Mouse (Mus musculus) embryonic facial prominence, embryonic 12.5 days (tissue): ENCODE measurements around the gene Zfp319. TPM values are rescaled to one million over a fixed set of nuclear protein-coding genes. Genes with fewer than 3 reads are reported as not detected.

Experiments used
- ATAC-seq: fragments of 200-750 bp; cut with Nextera tagmentation; 2 replicates; pipeline ENCODE4 v1.8.0; 2017; ENCODE audit not compliant: insufficient number of reproducible peaks, insufficient read depth, low FRiP score, low TSS enrichment
- H3K27ac ChIP-seq: fragments of 300-500 bp; sonication (generic); 2 replicates; pipeline ENCODE4 v1.5.1; 2016; ENCODE audit warnings: mild to moderate bottlenecking
- H3K27me3 ChIP-seq: fragments of 300-500 bp; sonication (generic); 2 replicates; pipeline ENCODE4 v1.6.1; 2016; ENCODE audit warnings: mild to moderate bottlenecking, moderate library complexity
- H3K36me3 ChIP-seq: fragments of 300-500 bp; sonication (generic); 2 replicates; pipeline ENCODE4 v1.6.1; 2016; ENCODE audit warnings: mild to moderate bottlenecking
- H3K4me1 ChIP-seq: fragments of 300-500 bp; sonication (generic); 2 replicates; pipeline ENCODE4 v1.6.1; 2016
- H3K4me2 ChIP-seq: fragments of 300-500 bp; sonication (generic); replicated peaks from 2 replicates; pipeline ENCODE4 v1.6.1; 2016; ENCODE audit warnings: mild to moderate bottlenecking, moderate library complexity
- H3K4me3 ChIP-seq: fragments of 300-500 bp; sonication (generic); 2 replicates; pipeline ENCODE4 v1.5.1; 2016; ENCODE audit warnings: mild to moderate bottlenecking
- H3K9ac ChIP-seq: fragments of 300-500 bp; sonication (generic); 2 replicates; pipeline ENCODE4 v1.6.1; 2016; ENCODE audit warnings: mild to moderate bottlenecking, moderate library complexity
- H3K9me3 ChIP-seq: fragments of 300-500 bp; sonication (generic); 2 replicates; pipeline ENCODE4 v1.6.1; 2016; ENCODE audit warnings: mild to moderate bottlenecking, moderate library complexity
- WGBS: fragments of 180-500 bp; shearing (Covaris S2); methylation state at CpG from one replicate; pipeline ENCODE4 v1.1.7; 2016; 5-methylcytosine and 5-hydroxymethylcytosine counted together
- polyA plus RNA-seq: library from polyadenylated mRNA; unstranded; fragments of >200 nt; fragmentation: Nextera tagmentation; extraction: Ambion mirVana; gene quantifications from 2 replicates; pipeline ENCODE4 v1.2.1, GENCODE M21; 2016

The Zfp319 gene
- polyA plus RNA-seq, 1 experiment from 2014 or later: 14.4 TPM

DNA sequence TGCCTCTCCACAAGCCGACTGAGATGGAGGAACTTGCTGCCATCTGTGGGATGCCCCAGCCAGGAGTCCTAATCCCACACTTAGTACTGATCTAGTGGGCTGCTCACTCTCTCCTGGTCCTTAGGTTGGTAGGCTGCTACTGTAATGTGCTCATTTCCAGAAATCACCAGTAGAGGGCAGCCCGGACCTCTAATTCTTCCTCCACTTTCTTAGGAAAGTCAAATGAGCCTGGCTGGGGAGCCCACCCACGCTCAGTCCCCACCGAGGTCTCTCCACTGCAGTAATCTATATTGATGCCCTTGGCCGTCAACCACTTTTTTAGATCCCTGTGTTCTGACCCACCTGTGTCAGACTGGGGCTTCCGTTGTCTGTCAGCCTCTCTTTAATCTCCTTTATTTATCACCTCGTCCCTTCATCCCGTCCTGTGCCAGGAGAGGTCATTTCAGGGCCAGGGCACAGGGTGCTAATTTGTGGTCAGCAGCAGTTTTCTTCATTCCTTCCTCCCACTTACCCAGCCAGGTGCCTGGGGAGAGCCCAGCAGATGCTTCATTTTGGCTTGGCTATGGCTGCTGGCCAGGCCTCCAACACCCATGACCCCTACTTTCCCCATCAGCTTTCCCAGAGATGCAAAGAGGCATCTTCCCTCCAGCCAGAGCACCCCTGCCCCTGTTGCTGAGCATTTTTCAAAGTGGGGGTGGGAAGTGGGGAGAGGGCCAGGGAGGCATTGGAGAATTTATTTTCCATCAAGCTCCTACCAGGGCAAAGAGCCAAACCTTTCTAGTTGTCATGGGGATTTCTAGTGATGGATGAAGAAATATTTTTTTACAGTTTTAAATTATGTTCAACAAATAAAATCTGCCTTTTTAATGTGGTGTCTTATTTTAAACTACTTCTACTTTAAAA is 15.1 kb upstream of the Zfp319 start:
- Histone ChIP-seq H3K27ac (no peak overlapping the region), H3K36me3 (peaks cover 23% of the 10 kb centered on the region; the same call in 1 of the 2 replicates), H3K4me2 (no peak overlapping the region), H3K9me3 (no peaks in the 10 kb centered on the region), H3K9ac (no peak overlapping the region), H3K27me3 (peaks cover 6% of the 10 kb centered on the region), H3K4me1 (peaks cover 6% of the 10 kb centered on the region; the same call in 1 of the 2 replicates), H3K4me3 (no peak overlapping the region)
- 0 out of 2 replicates have a peak, but pooled peaks have one; percentile 30 for ATAC-seq
- WGBS: 32% methylated on average over 8 of the region's 8 CpGs

DNA sequence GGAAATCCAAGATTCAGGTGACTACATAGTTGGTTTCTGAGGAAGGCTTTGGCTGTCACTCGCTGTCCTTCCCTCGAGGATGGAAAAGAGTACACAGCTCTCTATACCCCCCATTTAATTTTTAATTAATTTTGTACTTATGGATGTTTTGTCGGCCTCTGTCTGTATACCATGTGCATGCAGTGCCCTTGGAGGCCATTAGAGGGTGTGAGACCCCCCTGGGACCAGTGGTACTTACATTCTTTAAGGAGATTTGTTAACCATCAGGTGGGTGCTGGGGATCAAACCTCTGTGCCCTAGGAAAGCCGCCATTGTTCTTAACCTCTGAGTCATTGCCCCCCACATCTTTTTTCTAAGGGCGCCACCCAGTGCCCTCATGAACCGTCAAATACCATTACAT is 12.9 kb upstream of the Zfp319 start:
- peaks cover 30% of the 10 kb centered on the region for H3K36me3 ChIP-seq
- H3K27me3 ChIP-seq: no peaks in the 10 kb centered on the region
- ATAC-seq: no peak
- no peaks in the 10 kb centered on the region for H3K9me3 ChIP-seq
- no peak overlapping the region for H3K4me3 ChIP-seq
- 75% methylated on average over 6 of the region's 6 CpGs for WGBS
- no peak overlapping the region for H3K4me2 ChIP-seq
- H3K9ac ChIP-seq: no peak overlapping the region
- H3K4me1 ChIP-seq: no peaks in the 10 kb centered on the region
- no peak overlapping the region for H3K27ac ChIP-seq

DNA sequence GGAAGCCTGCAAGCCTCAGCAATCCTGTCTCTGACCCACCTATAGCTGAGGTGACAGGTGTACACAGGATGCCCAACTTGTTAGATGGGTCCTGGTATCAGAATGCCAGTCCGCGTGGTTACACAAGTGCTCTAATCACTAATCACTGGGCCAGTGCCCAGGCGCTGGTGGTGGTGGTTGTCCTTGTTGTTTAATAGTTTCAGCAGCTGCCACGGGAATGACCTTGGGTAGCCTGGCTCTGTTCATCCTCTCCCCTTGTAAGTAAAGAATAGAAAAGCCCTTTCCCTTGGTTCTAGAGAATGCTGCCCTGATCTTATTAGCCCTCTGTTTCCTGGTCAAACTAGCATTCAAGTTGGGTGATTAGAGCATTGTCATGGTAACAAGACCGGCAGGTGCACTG is 10.0 kb upstream of the Zfp319 start:
- Histone ChIP-seq H3K36me3 (peaks cover 46% of the 10 kb centered on the region), H3K4me1 (no peaks in the 10 kb centered on the region)
- ATAC-seq: no peak

DNA sequence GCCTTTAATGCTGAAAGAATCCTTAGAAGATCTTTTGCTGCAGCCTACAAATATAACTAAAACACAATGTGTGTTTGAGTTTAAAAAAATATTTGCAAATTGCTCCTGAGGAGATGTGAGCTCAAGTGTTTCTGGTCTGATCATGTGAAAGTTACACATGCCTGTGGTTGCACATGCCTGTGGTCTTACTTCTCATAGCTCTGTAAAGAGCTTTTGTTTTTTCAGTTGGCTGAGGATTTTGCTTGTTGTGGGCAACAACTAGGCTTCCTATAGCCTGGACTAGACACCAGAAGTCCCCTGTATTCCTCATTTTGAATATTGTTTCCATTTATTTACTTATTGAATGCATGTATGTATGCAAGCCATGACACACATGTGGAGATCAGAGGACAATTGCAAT is 4.6 kb upstream of the Zfp319 start:
- no peak overlapping the region for H3K4me3 ChIP-seq
- H3K9ac ChIP-seq: no peak overlapping the region
- H3K36me3 ChIP-seq: peaks cover 29% of the 10 kb centered on the region
- H3K27ac ChIP-seq: no peak overlapping the region
- H3K27me3 ChIP-seq: no peaks in the 10 kb centered on the region
- no peaks in the 10 kb centered on the region for H3K9me3 ChIP-seq
- H3K4me2 ChIP-seq: no peak overlapping the region
- no peak for ATAC-seq
- no peaks in the 10 kb centered on the region for H3K4me1 ChIP-seq

More for the DNA sequence above, 10.0 kb upstream of the Zfp319 start:
- no peak overlapping the region for H3K9ac ChIP-seq
- no peak overlapping the region for H3K27ac ChIP-seq
- H3K9me3 ChIP-seq: no peaks in the 10 kb centered on the region
- no peak overlapping the region for H3K4me3 ChIP-seq
- no peak overlapping the region for H3K4me2 ChIP-seq
- 72% methylated on average over 5 of the region's 5 CpGs for WGBS
- no peaks in the 10 kb centered on the region for H3K27me3 ChIP-seq

DNA sequence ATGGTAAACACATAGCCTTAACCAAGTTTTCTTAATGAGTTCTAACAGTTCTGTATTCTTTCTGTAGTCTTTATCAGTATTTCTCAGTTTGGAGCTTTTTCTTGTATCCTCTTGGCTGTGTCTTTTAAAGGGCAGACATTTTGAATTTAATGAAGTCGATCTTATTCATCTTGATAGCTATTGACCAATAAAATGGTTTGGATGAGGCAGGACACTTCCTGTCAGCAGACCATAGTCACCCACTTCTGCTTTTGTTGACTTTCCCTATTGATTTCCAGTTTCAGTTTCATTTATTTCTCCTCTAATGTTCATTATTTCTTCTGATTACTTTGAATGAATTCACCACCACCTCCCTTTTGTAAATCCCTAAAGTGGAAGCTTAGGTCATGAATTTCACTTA is 4.0 kb upstream of the Zfp319 start:
- H3K36me3 ChIP-seq: peaks cover 29% of the 10 kb centered on the region
- 94% methylated on average over 1 of the region's 1 CpGs for WGBS

DNA sequence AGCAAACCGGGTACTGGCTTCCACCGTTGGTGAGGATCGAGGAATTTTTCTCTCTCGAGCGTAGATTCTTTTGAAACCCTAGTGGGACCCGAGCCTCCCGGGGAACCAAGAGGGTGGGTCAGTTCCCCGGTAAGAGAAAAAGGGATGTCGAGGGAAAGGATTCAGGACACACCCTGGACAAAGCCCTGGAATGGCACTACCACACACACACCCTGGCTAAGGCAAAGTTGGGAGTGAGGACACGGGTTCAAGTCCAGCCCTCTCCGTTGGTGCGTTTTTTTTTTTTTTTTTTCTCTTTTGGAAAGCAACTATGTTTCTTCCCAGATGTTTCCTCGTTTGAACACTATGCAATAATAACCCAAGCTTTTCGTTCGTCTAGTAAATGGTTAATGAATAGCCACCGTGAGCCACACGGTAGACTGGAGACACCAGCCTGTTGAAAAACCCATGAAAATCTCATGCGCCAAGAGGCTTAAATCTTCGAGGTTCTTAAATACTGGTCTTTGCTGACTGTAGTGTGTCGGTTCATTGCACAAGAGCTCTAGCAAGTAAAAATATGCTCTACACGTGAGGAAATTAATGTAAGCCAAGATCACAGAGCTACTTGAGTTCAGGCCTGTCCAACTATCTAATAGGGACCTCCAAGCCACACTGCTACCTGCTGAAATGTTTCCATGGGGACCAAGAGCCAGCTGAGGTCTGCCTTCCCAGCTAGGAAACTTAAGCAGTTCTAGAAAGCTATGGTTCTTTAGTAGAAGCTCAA is 868 bp upstream of the Zfp319 start:
- Histone ChIP-seq H3K36me3 (peaks cover 30% of the 10 kb centered on the region), H3K4me2 (peak overlapping the region; percentile 81), H3K9me3 (no peaks in the 10 kb centered on the region), H3K4me3 (peak overlapping the region; percentile 91), H3K4me1 (peaks cover 13% of the 10 kb centered on the region), H3K9ac (peak overlapping the region; percentile 92), H3K27me3 (no peaks in the 10 kb centered on the region), H3K27ac (peak overlapping the region; percentile 97)
- ATAC-seq: no peak
- WGBS: 26% methylated on average over 21 of the region's 21 CpGs

More for the DNA sequence above, 4.0 kb upstream of the Zfp319 start:
- no peak overlapping the region for H3K9ac ChIP-seq
- no peak overlapping the region for H3K4me2 ChIP-seq
- no peak overlapping the region for H3K27ac ChIP-seq
- peaks cover under 1% of the 10 kb centered on the region; the same call in 1 of the 2 replicates for H3K4me1 ChIP-seq
- ATAC-seq: no peak
- no peak overlapping the region for H3K4me3 ChIP-seq
- no peaks in the 10 kb centered on the region for H3K27me3 ChIP-seq
- no peaks in the 10 kb centered on the region for H3K9me3 ChIP-seq

DNA sequence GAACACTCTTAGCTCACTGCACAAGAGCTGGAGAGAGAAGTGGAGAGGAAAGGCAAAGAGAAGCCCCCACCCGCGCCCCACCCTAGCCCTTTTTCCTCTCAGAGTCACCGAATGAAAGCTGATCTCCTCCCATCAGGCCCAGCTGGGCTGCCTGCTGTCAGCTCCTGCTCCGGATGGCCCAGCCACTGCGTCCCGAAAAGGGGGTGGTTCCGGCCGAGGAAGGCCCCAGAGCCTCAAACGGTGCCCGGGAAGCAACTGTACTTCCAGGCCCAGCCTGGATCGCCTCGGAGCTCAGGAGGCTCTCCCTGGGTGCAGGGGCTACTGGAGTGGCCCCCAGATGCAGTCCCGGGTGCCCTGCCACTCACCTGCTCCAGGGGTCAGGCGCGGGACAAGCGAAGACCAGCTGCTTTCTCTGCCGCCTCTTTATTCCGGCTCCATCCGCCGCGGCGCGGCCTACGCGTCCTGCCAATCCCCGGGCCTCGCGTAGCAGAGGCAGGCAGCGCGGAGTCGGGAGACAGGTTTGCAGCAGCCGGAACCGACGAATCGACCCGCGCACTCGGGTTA is 512 bp downstream of the Zfp319 start:
- under 1% methylated on average over 38 of the region's 38 CpGs for WGBS
- Histone ChIP-seq H3K4me1 (peaks cover 13% of the 10 kb centered on the region), H3K36me3 (peaks cover 41% of the 10 kb centered on the region), H3K9me3 (no peaks in the 10 kb centered on the region), H3K9ac (peak overlapping the region; percentile 92), H3K4me3 (peak overlapping the region; percentile 91), H3K4me2 (peak overlapping the region; percentile 81), H3K27me3 (no peaks in the 10 kb centered on the region), H3K27ac (peak overlapping the region; percentile 97)
- peak; percentile 53 for ATAC-seq

DNA sequence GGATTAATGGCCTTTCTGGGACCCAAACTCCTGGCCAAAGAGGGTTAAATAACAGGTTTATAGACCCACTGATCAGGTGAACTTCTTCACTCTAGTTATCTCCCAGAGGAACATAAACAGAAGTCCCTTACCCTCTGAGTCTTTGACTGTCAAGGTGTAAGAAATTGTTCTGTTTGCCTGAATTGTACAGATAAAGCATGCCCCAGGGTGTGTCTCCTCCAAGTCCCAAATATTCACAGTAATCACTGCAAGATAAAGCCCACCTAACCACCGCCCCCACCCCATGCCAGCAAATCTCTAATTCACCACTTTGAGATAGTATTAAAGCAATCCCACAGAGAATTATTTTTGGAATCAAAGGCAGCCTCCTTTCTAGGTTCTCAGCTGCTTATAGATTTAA is 1.4 kb downstream of the Zfp319 start:
- 73% methylated on average over 1 of the region's 1 CpGs for WGBS

DNA sequence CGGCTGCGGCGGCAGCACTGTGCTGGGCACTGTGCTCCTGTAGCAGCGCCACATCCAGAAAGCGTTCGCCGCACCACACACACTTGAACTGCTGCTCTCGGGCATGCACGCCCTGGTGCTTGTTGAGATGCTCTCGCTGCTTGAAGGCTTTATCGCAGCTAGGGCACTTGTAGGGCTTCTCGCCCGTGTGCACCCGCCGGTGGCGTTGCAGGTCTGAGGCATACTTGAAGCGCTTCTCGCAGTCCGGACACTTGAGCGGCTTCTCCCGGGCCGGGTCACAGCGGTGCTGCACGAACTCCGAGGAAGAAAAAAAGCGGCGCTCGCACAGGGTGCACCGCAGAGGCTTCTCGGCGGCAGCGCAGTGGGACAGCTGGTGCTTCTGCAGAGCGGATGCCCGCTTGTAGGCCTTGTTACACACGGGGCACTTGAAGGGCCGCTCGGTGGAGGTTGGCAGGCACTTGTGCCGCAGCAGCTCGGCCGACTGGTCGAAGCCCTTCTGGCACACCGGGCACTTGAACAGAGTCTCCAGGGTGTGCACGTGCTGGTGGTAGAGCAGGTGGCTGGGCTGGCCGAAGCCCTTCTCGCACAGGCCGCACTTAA is 3.8 kb downstream of the Zfp319 start:
- peaks cover 55% of the 10 kb centered on the region for H3K36me3 ChIP-seq
- 88% methylated on average over 46 of the region's 46 CpGs for WGBS
- no peak for ATAC-seq

More for the DNA sequence above, 1.4 kb downstream of the Zfp319 start:
- Histone ChIP-seq H3K4me1 (peaks cover 13% of the 10 kb centered on the region), H3K27ac (no peak overlapping the region), H3K9ac (peak overlapping the region; percentile 92), H3K27me3 (no peaks in the 10 kb centered on the region), H3K4me3 (peak overlapping the region; percentile 91), H3K9me3 (no peaks in the 10 kb centered on the region), H3K4me2 (peak overlapping the region; percentile 81), H3K36me3 (peaks cover 49% of the 10 kb centered on the region)
- no peak for ATAC-seq

DNA sequence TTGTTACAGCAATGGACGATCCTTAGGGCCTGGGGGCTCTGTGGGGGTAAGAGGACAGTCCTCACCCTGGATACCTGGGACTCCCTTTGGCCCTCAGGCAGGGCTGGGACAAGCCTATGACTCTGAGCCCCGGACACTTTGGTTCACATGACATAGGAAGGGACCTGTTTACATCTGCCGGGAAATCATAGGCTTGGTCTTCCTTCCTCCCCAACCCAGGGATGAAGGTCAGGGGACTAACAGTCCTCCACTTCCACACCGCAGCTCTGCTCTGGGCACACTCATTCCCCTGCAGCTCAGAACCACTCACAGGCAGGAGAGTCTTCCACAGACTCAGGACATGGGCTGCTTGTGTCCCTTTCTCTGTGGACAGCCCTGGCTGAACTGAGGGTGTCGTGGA is 4.9 kb downstream of the Zfp319 start:
- no peak for ATAC-seq
- H3K4me3 ChIP-seq: no peak overlapping the region

More for the DNA sequence above, 3.8 kb downstream of the Zfp319 start:
- peaks cover 13% of the 10 kb centered on the region for H3K4me1 ChIP-seq
- no peaks in the 10 kb centered on the region for H3K9me3 ChIP-seq
- no peak overlapping the region for H3K9ac ChIP-seq
- H3K27ac ChIP-seq: no peak overlapping the region
- H3K27me3 ChIP-seq: no peaks in the 10 kb centered on the region
- no peak overlapping the region for H3K4me3 ChIP-seq
- no peak overlapping the region for H3K4me2 ChIP-seq

DNA sequence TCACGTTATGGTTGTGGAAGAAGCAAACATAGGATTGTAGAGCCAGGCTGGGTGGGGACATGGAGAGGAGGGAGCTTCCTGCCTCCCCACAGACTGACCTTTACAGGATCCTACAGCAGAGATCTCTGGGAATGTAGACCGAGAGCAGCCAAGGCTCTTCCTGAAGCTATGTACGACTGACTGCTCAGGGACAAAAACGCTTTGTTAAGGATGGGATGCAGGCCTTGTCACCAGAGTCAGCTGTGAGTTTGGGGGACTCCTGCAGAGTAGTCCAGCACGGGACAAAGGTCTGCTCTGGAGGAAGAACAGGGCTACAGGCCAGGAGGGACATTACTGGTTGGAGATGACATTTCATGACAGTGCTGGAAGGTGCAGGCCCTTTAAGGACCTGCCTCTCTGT is 7.1 kb downstream of the Zfp319 start:
- no peak for ATAC-seq
- peaks cover 54% of the 10 kb centered on the region for H3K36me3 ChIP-seq
- no peak overlapping the region for H3K27ac ChIP-seq
- 49% methylated on average over 5 of the region's 5 CpGs for WGBS
- no peak overlapping the region for H3K4me2 ChIP-seq
- no peak overlapping the region for H3K4me3 ChIP-seq
- H3K27me3 ChIP-seq: peaks cover 2% of the 10 kb centered on the region; the same call in 1 of the 2 replicates
- peaks cover 12% of the 10 kb centered on the region; the same call in 1 of the 2 replicates for H3K4me1 ChIP-seq
- no peaks in the 10 kb centered on the region for H3K9me3 ChIP-seq
- no peak overlapping the region for H3K9ac ChIP-seq

More for the DNA sequence above, 4.9 kb downstream of the Zfp319 start:
- Histone ChIP-seq H3K27ac (no peak overlapping the region), H3K27me3 (no peaks in the 10 kb centered on the region), H3K36me3 (peaks cover 55% of the 10 kb centered on the region), H3K4me1 (peaks cover 13% of the 10 kb centered on the region), H3K4me2 (no peak overlapping the region), H3K9ac (no peak overlapping the region), H3K9me3 (no peaks in the 10 kb centered on the region)
- WGBS: 85% methylated on average over 5 of the region's 5 CpGs
